Mouse (Mus musculus): Measurements from ENCODE around the gene Sorbs1. TPM values are rescaled to one million over a fixed set of nuclear protein-coding genes. Genes with fewer than 3 reads are reported as not detected.
A peak's percentile ranks its signal among the peaks of the same experiment; 100 is the strongest.

Sorbs1 gene
- polyA plus RNA-seq, 1 experiment = 111 TPM

GRCm38 (mm10) chr19:40455248-40455647 lies 58.3 kb downstream of the Sorbs1 start:
- Histone ChIP-seq H3K4me3 (ENCODE audit: insufficient read depth, low read length) (no peak overlapping the region), H3K4me1 (ENCODE audit: control insufficient read depth, insufficient read depth, low read length) (peaks cover 6% of the 10 kb centered on the region; the same call in 1 of the 2 replicates), H3K27ac (ENCODE audit: insufficient read depth, low read length) (peak overlapping the region; percentile 59; the same call in 1 of the 2 replicates)
- TF ChIP-seq POLR2A (IDR thresholded peaks at IDR 0.05; ENCODE audit: low read depth, low read length) = no peak
- no peak for TF ChIP-seq CTCF (IDR thresholded peaks at IDR 0.05; ENCODE audit: borderline replicate concordance, insufficient read depth, low read length)

- TF ChIP-seq CTCF (IDR thresholded peaks at IDR 0.05; ENCODE audit: borderline replicate concordance, insufficient read depth, low read length) = no peak
- no peak for TF ChIP-seq POLR2A (IDR thresholded peaks at IDR 0.05; ENCODE audit: low read depth, low read length)
- Histone ChIP-seq H3K27ac (ENCODE audit: insufficient read depth, low read length) (no peak overlapping the region), H3K4me1 (ENCODE audit: control insufficient read depth, insufficient read depth, low read length) (peaks cover 2% of the 10 kb centered on the region; the same call in 1 of the 2 replicates), H3K4me3 (ENCODE audit: insufficient read depth, low read length) (no peak overlapping the region)
These were observed 59.5 kb downstream of the Sorbs1 start for GRCm38 (mm10) chr19:40454096-40454495.

GRCm38 (mm10) chr19:40452201-40452600 lies 61.4 kb downstream of the Sorbs1 start:
- Histone ChIP-seq H3K4me1 (ENCODE audit: control insufficient read depth, insufficient read depth, low read length) (peaks cover 4% of the 10 kb centered on the region; the same call in 1 of the 2 replicates), H3K27ac (ENCODE audit: insufficient read depth, low read length) (no peak overlapping the region), H3K4me3 (ENCODE audit: insufficient read depth, low read length) (no peak overlapping the region)
- no peak for TF ChIP-seq CTCF (IDR thresholded peaks at IDR 0.05; ENCODE audit: borderline replicate concordance, insufficient read depth, low read length)
- TF ChIP-seq POLR2A (IDR thresholded peaks at IDR 0.05; ENCODE audit: low read depth, low read length) = no peak

GRCm38 (mm10) chr19:40451307-40451706 lies 62.3 kb downstream of the Sorbs1 start:
- Histone ChIP-seq H3K27ac (ENCODE audit: insufficient read depth, low read length) (no peak overlapping the region), H3K4me1 (ENCODE audit: control insufficient read depth, insufficient read depth, low read length) (peaks cover 4% of the 10 kb centered on the region), H3K4me3 (ENCODE audit: insufficient read depth, low read length) (no peak overlapping the region)
- TF ChIP-seq CTCF (IDR thresholded peaks at IDR 0.05; ENCODE audit: borderline replicate concordance, insufficient read depth, low read length) = no peak
- TF ChIP-seq POLR2A (IDR thresholded peaks at IDR 0.05; ENCODE audit: low read depth, low read length) = no peak

GRCm38 (mm10) chr19:40446525-40446924 lies 67.1 kb downstream of the Sorbs1 start:
- H3K4me1 ChIP-seq (ENCODE audit: control insufficient read depth, insufficient read depth, low read length) = peaks cover 8% of the 10 kb centered on the region
- no peak overlapping the region for H3K4me3 ChIP-seq (ENCODE audit: insufficient read depth, low read length)
- no peak for TF ChIP-seq CTCF (IDR thresholded peaks at IDR 0.05; ENCODE audit: borderline replicate concordance, insufficient read depth, low read length)
- no peak for TF ChIP-seq POLR2A (IDR thresholded peaks at IDR 0.05; ENCODE audit: low read depth, low read length)
- H3K27ac ChIP-seq (ENCODE audit: insufficient read depth, low read length) = peak overlapping the region; percentile 44; the same call in 1 of the 2 replicates

DNA sequence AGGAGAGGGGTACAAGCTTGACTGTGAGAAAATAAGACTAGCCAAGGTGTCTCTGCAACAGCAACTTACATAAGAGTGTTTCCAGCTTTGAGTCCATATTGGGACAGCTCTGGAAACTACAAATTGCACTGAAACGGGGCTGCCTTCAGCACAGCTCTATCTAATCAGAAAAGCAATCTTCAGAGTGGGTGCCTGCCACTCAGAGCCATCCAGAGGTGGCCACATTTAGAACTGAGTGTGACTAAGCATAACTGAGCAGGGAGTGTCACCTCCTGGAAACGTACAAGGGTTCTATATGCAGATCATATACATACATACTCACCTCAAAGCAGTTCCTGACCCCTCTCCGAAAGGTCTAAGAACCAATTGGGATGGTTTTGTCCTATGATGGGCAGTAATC lies 71.2 kb downstream of the Sorbs1 start:
- peaks cover 12% of the 10 kb centered on the region for H3K4me1 ChIP-seq (ENCODE audit: control insufficient read depth, insufficient read depth, low read length)
- no peak for TF ChIP-seq POLR2A (IDR thresholded peaks at IDR 0.05; ENCODE audit: low read depth, low read length)
- TF ChIP-seq CTCF (IDR thresholded peaks at IDR 0.05; ENCODE audit: borderline replicate concordance, insufficient read depth, low read length) = no peak
- peak overlapping the region; percentile 19; the same call in 1 of the 2 replicates for H3K27ac ChIP-seq (ENCODE audit: insufficient read depth, low read length)
- H3K4me3 ChIP-seq (ENCODE audit: insufficient read depth, low read length) = no peak overlapping the region

GRCm38 (mm10) chr19:40440951-40441350 lies 72.6 kb downstream of the Sorbs1 start:
- Histone ChIP-seq H3K4me3 (ENCODE audit: insufficient read depth, low read length) (no peak overlapping the region), H3K27ac (ENCODE audit: insufficient read depth, low read length) (peak overlapping the region; percentile 63), H3K4me1 (ENCODE audit: control insufficient read depth, insufficient read depth, low read length) (peaks cover 13% of the 10 kb centered on the region)
- no peak for TF ChIP-seq CTCF (IDR thresholded peaks at IDR 0.05; ENCODE audit: borderline replicate concordance, insufficient read depth, low read length)
- TF ChIP-seq POLR2A (IDR thresholded peaks at IDR 0.05; ENCODE audit: low read depth, low read length) = no peak

- Histone ChIP-seq H3K27ac (ENCODE audit: insufficient read depth, low read length) (no peak overlapping the region), H3K4me3 (ENCODE audit: insufficient read depth, low read length) (no peak overlapping the region), H3K4me1 (ENCODE audit: control insufficient read depth, insufficient read depth, low read length) (peaks cover 13% of the 10 kb centered on the region)
- TF ChIP-seq CTCF (IDR thresholded peaks at IDR 0.05; ENCODE audit: borderline replicate concordance, insufficient read depth, low read length) (no peak), POLR2A (IDR thresholded peaks at IDR 0.05; ENCODE audit: low read depth, low read length) (no peak)
These were observed 74.7 kb downstream of the Sorbs1 start for GRCm38 (mm10) chr19:40438907-40439306.

- Histone ChIP-seq H3K4me3 (ENCODE audit: insufficient read depth, low read length) (no peak overlapping the region), H3K27ac (ENCODE audit: insufficient read depth, low read length) (peak overlapping the region; percentile 23; the same call in 1 of the 2 replicates), H3K4me1 (ENCODE audit: control insufficient read depth, insufficient read depth, low read length) (peaks cover 13% of the 10 kb centered on the region)
- TF ChIP-seq CTCF (IDR thresholded peaks at IDR 0.05; ENCODE audit: borderline replicate concordance, insufficient read depth, low read length) = no peak
- TF ChIP-seq POLR2A (IDR thresholded peaks at IDR 0.05; ENCODE audit: low read depth, low read length) = no peak
These were observed 75.9 kb downstream of the Sorbs1 start for GRCm38 (mm10) chr19:40437651-40438068.

DNA sequence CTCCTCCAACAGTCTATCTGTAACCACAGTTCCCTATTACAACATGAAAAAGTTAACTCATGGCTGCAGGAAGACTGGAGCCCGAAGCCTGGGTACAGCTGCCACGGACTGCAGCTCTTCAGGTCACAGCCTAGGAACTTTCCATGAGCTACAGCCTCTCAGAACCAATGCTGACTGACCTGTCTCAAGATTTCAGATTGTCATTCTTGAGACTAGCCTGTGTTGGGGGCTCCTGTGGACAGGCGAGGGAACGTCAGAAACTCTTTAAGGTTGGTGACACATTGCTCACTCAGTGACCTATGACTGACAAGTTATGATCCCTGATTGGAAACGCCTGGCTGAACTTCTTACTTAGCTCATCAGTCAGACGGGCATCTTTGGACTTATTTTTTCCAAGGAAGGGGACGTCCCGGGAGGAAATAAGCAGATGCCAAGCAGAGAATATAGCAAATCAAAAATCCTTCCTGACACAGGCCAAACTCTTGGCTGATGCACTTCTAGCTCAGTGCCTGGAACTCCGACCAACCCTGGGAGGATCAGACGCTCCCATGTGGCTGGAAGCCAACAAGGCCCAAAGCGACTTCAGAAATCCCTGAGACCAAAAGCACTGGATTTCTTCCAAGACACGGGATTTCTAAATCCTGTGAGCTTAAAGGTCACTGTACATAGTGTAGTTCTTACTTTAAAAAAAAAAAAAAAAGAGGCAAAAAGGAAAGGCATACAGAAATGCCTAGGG lies 76.9 kb downstream of the Sorbs1 start:
- Histone ChIP-seq H3K27ac (ENCODE audit: insufficient read depth, low read length) (peak overlapping the region; percentile 28), H3K4me1 (ENCODE audit: control insufficient read depth, insufficient read depth, low read length) (peaks cover 10% of the 10 kb centered on the region), H3K4me3 (ENCODE audit: insufficient read depth, low read length) (no peak overlapping the region)
- TF ChIP-seq CTCF (IDR thresholded peaks at IDR 0.05; ENCODE audit: borderline replicate concordance, insufficient read depth, low read length) (no peak), POLR2A (IDR thresholded peaks at IDR 0.05; ENCODE audit: low read depth, low read length) (no peak)

Data from embryonic fibroblast, embryonic 13.5 days (primary cell).